Mouse (Mus musculus): ENCODE data around the gene Mptx2.
"Not testable (repeated sequence)": the region's sequence is repeated elsewhere in the genome, so short reads cannot be mapped to it uniquely, and the experiment has no call there.

Gene Mptx2

DNA sequence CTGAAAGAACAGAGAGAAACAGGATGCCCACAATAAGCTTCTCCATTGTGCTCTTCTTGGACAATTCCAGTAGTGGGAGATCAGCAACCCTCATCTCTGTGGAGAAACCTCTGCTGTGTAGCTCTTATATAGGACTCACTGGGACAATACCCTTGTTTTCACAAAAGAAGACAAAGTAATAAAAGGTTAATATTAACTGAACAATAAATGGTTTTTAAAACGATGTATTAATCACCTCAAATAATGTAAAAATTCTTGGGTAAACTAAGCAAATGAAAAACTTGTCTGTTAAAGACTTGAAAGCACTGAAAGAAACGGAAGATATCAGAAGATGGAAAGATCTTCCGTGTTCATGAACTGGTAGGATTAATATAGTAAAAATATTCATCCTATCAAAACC, at the start of gene Mptx2:
TSS of gene Mptx2 (minus strand) at position 101 of the 400 bp plus-strand sequence.
- DNase-seq (ENCODE audit: low read depth, low spot score), result no peak

GRCm38 (mm10) chr1:173326552-173326951, 49.0 kb upstream of the Mptx2 start:
- DNase-seq (ENCODE audit: low read depth, low spot score), result no peak

GRCm38 (mm10) chr1:173325395-173325794, 47.8 kb upstream of the Mptx2 start:
- no peak for DNase-seq (ENCODE audit: low read depth, low spot score)

- no peak for DNase-seq (ENCODE audit: low read depth, low spot score)
Observed at GRCm38 (mm10) chr1:173324961-173325360, 47.4 kb upstream of the Mptx2 start.

DNA sequence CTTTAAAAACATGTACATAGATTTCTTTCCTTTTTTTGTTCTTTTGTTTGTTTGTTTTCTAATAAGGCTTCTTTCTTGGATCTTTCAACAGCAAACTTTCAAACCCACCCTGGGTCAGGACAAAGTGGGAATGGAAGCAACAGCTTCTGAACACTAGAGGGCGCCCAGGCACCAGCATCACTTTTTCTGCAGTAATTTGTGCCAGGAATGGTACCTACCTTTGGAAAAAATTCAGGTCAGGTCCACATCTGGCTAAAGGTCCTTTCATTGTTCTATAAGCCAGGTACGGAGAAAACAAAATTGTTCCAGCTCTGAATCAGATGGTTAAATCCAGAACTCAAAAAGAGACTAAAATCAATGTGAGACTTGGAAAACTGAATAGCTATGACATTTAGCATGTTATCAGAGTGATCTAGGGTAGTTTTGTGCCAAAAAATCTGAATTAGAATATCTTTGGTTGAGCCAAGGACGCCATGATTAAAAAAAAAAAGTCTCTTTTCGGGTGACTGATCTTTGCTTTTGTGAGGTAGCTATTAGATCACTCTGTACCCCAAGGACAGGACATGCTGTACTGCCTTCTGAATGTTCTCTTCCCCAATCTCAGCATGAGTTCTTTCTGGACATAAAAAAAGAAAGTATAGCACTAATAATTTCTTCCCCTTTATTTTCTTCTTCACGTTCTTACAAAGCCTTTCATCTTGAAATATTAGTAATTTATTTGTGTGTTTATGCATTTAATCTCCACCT, 46.4 kb upstream of the Mptx2 start:
- DNase-seq (ENCODE audit: low read depth, low spot score), result no peak

DNA sequence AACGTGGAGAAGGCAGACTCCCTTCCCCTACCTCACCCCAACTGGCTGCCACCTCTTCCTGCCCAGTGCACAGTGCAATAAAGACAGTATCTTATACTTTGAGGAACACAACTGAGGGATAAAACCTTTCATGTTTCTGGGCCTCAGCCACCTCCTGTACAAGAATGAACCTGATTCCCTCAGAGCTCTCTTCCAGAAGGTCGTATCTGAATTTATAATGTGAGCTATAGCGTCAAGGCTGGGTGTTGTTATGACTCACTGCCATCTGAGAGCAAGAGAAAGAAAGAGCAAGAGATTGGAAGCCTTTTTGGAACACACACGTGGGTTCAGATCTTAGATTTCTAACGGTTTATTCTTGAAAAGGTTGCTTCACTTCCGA, 44.7 kb upstream of the Mptx2 start:
- DNase-seq (ENCODE audit: low read depth, low spot score), result no peak

GRCm38 (mm10) chr1:173321593-173322248, 44.1 kb upstream of the Mptx2 start:
- no peak for DNase-seq (ENCODE audit: low read depth, low spot score)

- DNase-seq (ENCODE audit: low read depth, low spot score), result no peak
Observed at GRCm38 (mm10) chr1:173317925-173318477, 40.4 kb upstream of the Mptx2 start.

DNA sequence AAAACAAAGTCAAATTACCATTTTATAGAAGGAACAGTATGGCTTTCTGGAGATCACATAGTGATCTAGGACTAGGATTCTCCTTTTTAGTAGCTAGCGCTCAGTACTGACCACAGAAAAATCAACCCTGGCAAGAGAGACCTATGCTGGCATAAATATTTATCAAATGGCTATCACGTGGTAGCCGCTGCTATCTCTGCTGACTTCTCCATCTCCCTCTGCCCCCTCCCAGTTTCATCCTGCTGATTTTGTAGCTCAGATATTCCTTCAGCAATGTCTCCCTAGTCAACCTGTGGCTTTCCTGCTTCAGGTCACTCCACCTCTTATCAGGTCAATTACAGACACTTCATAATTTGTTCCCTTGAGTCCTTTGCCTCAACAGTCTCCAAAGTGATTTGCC, 38.1 kb upstream of the Mptx2 start:
- no peak for DNase-seq (ENCODE audit: low read depth, low spot score)

DNA sequence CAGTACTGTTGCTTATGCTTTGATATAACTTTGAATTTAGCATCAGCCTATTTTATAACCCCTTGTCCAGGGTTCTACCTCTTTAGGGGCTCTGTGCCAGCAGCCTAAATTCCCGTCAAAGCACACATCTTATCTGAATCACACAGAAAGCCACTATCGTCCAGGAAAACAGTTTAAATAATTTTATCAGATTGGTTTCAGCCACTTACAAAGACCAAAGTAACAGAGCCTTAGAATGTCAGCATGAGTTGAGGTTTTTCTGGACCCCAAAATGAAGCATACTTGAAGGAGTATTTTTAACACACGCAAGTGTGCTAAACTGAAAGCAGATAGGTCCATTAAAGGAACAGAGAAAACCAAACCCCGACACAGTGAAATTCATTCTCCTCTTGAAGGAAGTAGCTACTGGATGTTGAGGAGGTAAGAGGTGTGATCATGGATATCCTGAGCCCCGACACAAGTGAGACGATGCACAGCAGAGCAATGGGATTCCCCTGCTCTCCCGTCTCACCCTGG, 36.0 kb upstream of the Mptx2 start:
- DNase-seq (ENCODE audit: low read depth, low spot score), result not testable (repeated sequence)

GRCm38 (mm10) chr1:173302795-173303194, 25.2 kb upstream of the Mptx2 start:
- DNase-seq (ENCODE audit: low read depth, low spot score), result not testable (repeated sequence)

DNA sequence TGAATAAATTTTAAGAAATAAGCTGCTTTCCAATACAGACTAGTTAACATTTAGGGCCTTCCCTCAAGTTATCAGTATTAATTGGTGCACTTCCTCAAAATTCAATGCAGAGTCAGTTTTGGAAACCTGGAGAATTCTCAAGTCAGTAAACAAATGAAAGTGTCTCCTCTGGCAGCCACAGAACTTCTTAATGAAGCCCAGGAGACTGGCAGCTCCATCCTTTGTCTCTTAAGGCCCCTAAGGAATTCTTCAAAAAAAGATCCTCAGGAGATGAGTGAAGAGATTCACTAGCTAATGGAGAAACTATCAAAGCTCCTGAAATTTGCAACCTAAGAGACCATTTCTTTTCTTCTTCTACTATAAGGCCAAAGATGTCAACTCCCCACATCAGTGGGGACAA, 11.9 kb downstream of the Mptx2 start, which contains the start of gene Olfr418:
TSS of gene Olfr418 (plus strand) at position 301 of the 400 bp plus-strand sequence.
- no peak for DNase-seq (ENCODE audit: low read depth, low spot score)

DNA sequence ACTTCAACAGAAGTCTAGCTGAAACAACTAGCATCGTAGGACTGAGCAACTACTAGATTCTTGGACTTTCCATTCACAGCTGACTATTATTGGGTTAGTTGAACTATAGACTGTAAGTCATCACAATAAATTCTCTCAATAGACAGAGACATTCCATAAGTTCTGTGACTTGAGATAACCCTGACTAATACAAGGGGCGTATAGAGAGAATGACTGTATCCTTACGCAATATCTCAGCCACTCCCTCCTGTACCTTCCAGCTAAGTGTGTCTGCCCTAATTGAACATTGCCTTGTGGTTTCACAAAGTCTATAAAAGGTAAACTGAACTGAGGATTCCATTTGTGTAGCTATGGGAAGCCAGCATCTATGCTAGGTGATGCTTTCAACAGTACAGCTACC, 27.7 kb downstream of the Mptx2 start:
- DNase-seq (ENCODE audit: low read depth, low spot score), result no peak

DNA sequence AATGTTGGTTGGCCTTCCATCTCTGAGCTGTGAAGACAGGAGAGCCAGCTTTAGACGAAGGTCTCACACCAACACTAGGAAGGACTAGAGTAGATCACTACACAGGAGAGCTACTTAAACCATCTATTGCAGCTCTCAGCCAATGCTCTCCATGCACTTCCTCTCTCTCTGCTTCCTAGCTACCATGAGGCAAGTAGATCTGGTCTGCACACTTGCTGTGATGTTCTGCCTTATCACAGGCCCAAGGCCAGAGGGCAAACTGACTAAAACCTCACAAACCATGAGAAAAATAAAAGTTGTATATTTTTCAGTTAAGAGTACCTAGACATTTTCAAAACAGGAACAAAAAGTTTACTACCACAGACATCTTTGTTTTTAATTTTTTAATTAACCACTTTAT, 40.6 kb downstream of the Mptx2 start:
- not testable (repeated sequence) for DNase-seq (ENCODE audit: low read depth, low spot score)

GRCm38 (mm10) chr1:173227081-173227480, 50.5 kb downstream of the Mptx2 start, which contains the start of gene Fcer1a:
Fcer1a (minus strand) TSS chr1:173227214.
- no peak for DNase-seq (ENCODE audit: low read depth, low spot score)

All from WW6 (cell line).